Mouse (Mus musculus) hindbrain, postnatal 0 days (tissue): ENCODE data around the gene Angptl4. TPM values are rescaled to one million over a fixed set of nuclear protein-coding genes. Genes with fewer than 3 reads are reported as not detected.
"Not testable (repeated sequence)": the region's sequence is repeated elsewhere in the genome, so short reads cannot be mapped to it uniquely, and the experiment has no call there.

Experiments
- ATAC-seq: fragments of 200-750 bp; cut with Nextera tagmentation; 2 replicates; pipeline ENCODE4 v1.8.0; 2017; ENCODE audit warnings: mild to moderate bottlenecking, moderate TSS enrichment, moderate library complexity
- DNase-seq: peaks from one replicate; pipeline ENCODE4 v3.0.0-alpha.2; 2015; ENCODE audit warnings: low spot score
- H3K27ac ChIP-seq: fragments of 300-500 bp; sonication (generic); 2 replicates; pipeline ENCODE4 v1.5.1; 2014; ENCODE audit warnings: mild to moderate bottlenecking
- H3K27me3 ChIP-seq: fragments of 300-500 bp; sonication (generic); 2 replicates; pipeline ENCODE4 v1.6.1; 2014; ENCODE audit warnings: low read length, mixed read lengths; ENCODE audit not compliant: insufficient read depth
- H3K36me3 ChIP-seq: fragments of 300-500 bp; sonication (generic); 2 replicates; pipeline ENCODE4 v1.6.1; 2014; ENCODE audit warnings: low read length, mixed read lengths; ENCODE audit not compliant: insufficient read depth
- H3K4me1 ChIP-seq: fragments of 300-500 bp; sonication (generic); 2 replicates; pipeline ENCODE4 v1.6.1; 2014; ENCODE audit warnings: antibody characterized with exemption, low read length, mixed read lengths; ENCODE audit not compliant: insufficient read depth
- H3K4me2 ChIP-seq: fragments of 300-500 bp; sonication (generic); 2 replicates; pipeline ENCODE4 v1.6.1; 2014; ENCODE audit warnings: low read depth, mild to moderate bottlenecking, low read length, moderate library complexity, mixed read lengths
- H3K4me3 ChIP-seq: fragments of 300-500 bp; sonication (generic); 2 replicates; pipeline ENCODE4 v1.5.1; 2014; ENCODE audit warnings: low read length
- H3K9ac ChIP-seq: fragments of 300-500 bp; sonication (generic); replicated peaks from 2 replicates; pipeline ENCODE4 v1.6.1; 2014; ENCODE audit warnings: mild to moderate bottlenecking, low read length, moderate library complexity, mixed read lengths
- H3K9me3 ChIP-seq: fragments of 300-500 bp; sonication (generic); 2 replicates; pipeline ENCODE4 v1.6.1; 2016; ENCODE audit warnings: low read length, mixed read lengths
- CTCF ChIP-seq: IDR thresholded peaks from 2 replicates; pipeline ENCODE4 v1.5.1; 2016; ENCODE audit warnings: antibody characterized with exemption, control low read depth, low read depth
- WGBS: fragments of 180-500 bp; shearing (Covaris S2); extraction: QIAGEN DNeasy Blood & Tissue Kit; methylation state at CpG from one replicate; pipeline ENCODE4 v1.1.7; 2014; 5-methylcytosine and 5-hydroxymethylcytosine counted together
- polyA plus RNA-seq: library from polyadenylated mRNA; unstranded; fragments of >200 nt; fragmentation: Nextera tagmentation; extraction: Ambion mirVana; gene quantifications from 2 replicates; pipeline ENCODE4 v1.2.1, GENCODE M21; 2015
- total RNA-seq: library from RNA; depleted of rRNA; stranded (reverse); fragments of >200 nt; gene quantifications from 2 replicates; pipeline ENCODE4 v1.2.3, GENCODE M21; 2014

The Angptl4 gene
- total and polyA plus RNA-seq, 2 experiments from 2014 or later, result 24.7 to 31.9 TPM

- no peak for ATAC-seq
- Histone ChIP-seq H3K27me3 (no peaks in the 10 kb centered on the region), H3K4me2 (no peak overlapping the region), H3K36me3 (peaks cover 21% of the 10 kb centered on the region), H3K4me1 (peaks cover 24% of the 10 kb centered on the region), H3K9me3 (no peaks in the 10 kb centered on the region), H3K27ac (no peak overlapping the region), H3K9ac (no peak overlapping the region), H3K4me3 (no peak overlapping the region)
- TF ChIP-seq CTCF, result no peak
- no peak for DNase-seq
- WGBS, result 98% methylated on average over 2 of the region's 2 CpGs
These were observed 29.3 kb downstream of the Angptl4 start for GRCm38 (mm10) chr17:33752297-33752696.

- ATAC-seq (no peak), DNase-seq (no peak)
- Histone ChIP-seq H3K27me3 (no peaks in the 10 kb centered on the region), H3K9me3 (no peaks in the 10 kb centered on the region), H3K4me2 (no peak overlapping the region), H3K4me1 (peaks cover 13% of the 10 kb centered on the region), H3K36me3 (peaks cover 21% of the 10 kb centered on the region), H3K4me3 (no peak overlapping the region), H3K9ac (no peak overlapping the region), H3K27ac (no peak overlapping the region)
- TF ChIP-seq CTCF, result no peak
These were observed 30.4 kb downstream of the Angptl4 start for GRCm38 (mm10) chr17:33751181-33751580.

DNA sequence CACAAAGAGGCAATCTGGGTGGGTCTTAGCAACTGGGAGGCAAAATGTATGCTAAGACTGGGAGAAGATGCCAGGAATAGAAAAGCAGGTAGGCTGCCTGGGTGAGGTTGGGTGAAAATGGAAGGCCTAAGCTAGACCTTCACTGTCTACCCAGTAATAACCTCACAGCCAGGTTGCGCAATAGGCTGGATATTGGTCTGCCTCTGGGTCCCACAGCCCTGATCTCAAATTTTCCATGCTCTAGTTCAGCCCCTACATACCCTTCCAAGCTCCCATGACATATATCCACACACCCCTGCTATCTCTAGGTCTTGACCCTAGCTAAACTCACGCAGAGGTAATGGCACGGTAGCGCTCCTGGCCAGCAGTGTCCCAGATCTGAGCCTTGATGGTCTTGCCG, 32.2 kb downstream of the Angptl4 start:
- Histone ChIP-seq H3K9ac (no peak overlapping the region), H3K4me2 (no peak overlapping the region), H3K9me3 (no peaks in the 10 kb centered on the region), H3K27ac (no peak overlapping the region), H3K27me3 (no peaks in the 10 kb centered on the region), H3K4me3 (no peak overlapping the region), H3K36me3 (peaks cover 21% of the 10 kb centered on the region), H3K4me1 (0 out of 2 replicates have a peak, but pooled peaks cover 4% of the 10 kb centered on the region)
- no peak for DNase-seq
- WGBS, result 97% methylated on average over 5 of the region's 5 CpGs
- ATAC-seq, result no peak
- TF ChIP-seq CTCF, result no peak

DNA sequence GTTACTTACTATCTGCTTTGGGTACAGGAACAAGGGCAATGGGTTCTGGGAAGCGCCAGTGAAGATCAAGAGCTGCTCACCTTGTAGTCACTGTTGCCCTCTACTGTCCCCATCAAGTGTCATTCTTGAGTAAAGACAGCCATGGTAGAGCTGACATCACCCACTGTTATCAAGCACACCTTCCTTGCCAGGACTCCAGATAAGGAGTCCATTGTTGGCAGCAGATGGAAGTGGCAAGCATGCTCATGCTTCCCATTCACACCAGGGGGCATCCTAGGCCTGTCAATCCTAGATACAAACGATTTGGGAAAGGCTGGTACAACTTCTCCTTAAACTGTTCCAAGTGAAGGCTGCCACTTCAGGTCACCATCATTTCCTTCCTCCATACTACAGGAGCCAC, 35.6 kb downstream of the Angptl4 start:
- Histone ChIP-seq H3K9me3 (no peaks in the 10 kb centered on the region), H3K9ac (no peak overlapping the region), H3K4me3 (no peak overlapping the region), H3K4me1 (no peaks in the 10 kb centered on the region), H3K27me3 (no peaks in the 10 kb centered on the region), H3K36me3 (peaks cover 17% of the 10 kb centered on the region), H3K27ac (no peak overlapping the region), H3K4me2 (no peak overlapping the region)
- DNase-seq (peak; percentile 67), ATAC-seq (peak; percentile 72)
- TF ChIP-seq CTCF, result peak; percentile 65
- WGBS, result 56% methylated on average over 2 of the region's 2 CpGs

DNA sequence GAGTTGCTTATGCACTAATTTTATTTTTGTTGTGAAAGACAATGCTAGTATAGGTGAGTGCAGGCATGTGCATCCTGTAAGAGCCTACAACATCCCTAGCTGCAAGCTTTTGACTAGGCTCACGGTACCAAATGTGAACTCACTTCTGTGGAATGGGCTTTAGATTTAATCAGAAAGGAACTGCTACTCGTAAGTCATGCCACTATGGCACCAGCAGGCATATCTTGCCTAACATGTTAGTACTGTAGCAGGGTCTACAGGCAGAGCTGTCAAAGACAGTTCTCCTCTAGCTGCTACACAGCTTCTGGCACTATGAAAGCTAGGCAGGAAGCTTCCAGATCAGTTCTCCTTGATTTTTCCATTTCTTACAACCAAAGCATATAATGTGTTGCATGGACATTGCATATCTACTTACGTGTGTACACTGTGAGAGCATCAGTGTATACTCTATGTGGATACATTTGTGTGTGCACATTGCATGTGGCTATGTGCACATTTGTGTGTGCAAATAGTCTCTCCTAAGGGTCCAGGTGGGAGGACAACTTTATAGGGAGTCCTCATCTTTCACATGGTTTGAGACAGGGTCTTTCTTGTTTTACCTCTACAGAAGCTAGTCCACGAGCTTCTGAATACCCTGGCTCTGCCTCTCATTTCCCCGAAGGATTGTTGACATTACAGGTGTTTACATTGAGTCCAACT, 36.8 kb downstream of the Angptl4 start:
- no peak overlapping the region for H3K9ac ChIP-seq
- WGBS, result 90% methylated on average over 5 of the region's 5 CpGs
- no peaks in the 10 kb centered on the region for H3K4me1 ChIP-seq
- peaks cover 16% of the 10 kb centered on the region for H3K36me3 ChIP-seq
- ATAC-seq (no peak), DNase-seq (no peak)
- no peak overlapping the region for H3K4me3 ChIP-seq
- TF ChIP-seq CTCF, result no peak
- H3K27ac ChIP-seq, result no peak overlapping the region
- no peak overlapping the region for H3K4me2 ChIP-seq
- no peaks in the 10 kb centered on the region for H3K9me3 ChIP-seq
- H3K27me3 ChIP-seq, result no peaks in the 10 kb centered on the region

DNA sequence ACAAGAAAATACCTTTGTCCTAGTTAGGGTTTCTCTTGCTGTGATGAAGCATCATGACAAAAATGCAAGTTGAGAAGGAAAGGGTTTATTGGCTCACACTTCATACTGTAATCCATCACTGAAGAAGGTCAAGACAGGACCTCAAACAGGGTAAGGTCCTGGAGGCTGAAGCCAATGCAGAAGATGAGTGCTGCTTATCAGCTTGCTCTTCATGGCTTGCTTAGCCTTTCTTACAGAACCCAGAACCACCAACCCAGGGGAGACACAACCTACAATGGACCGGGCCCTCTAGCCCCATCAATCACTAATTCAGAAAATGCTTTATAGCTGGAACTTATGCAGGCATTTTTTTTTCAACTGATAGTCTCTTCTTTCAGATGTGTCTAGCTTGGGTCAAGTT, 39.2 kb downstream of the Angptl4 start:
- 83% methylated on average over 1 of the region's 1 CpGs for WGBS
- Histone ChIP-seq H3K4me3 (no peak overlapping the region), H3K4me1 (no peaks in the 10 kb centered on the region), H3K27me3 (no peaks in the 10 kb centered on the region), H3K4me2 (no peak overlapping the region), H3K27ac (no peak overlapping the region), H3K36me3 (no peaks in the 10 kb centered on the region; the same call in 1 of the 2 replicates), H3K9ac (no peak overlapping the region), H3K9me3 (no peaks in the 10 kb centered on the region)
- DNase-seq, result no peak
- no peak for ATAC-seq
- no peak for TF ChIP-seq CTCF

- not testable (repeated sequence) for DNase-seq, H3K4me2 ChIP-seq, H3K4me1 ChIP-seq, H3K27ac ChIP-seq, H3K9ac ChIP-seq, H3K36me3 ChIP-seq, H3K4me3 ChIP-seq, H3K27me3 ChIP-seq, ATAC-seq, H3K9me3 ChIP-seq
- 89% methylated on average over 10 of the region's 10 CpGs for WGBS
These were observed 48.1 kb downstream of the Angptl4 start for GRCm38 (mm10) chr17:33733526-33733925.

GRCm38 (mm10) chr17:33732556-33733083, 49.0 kb downstream of the Angptl4 start:
- DNase-seq, H3K9ac ChIP-seq, ATAC-seq, H3K27me3 ChIP-seq, H3K4me2 ChIP-seq, H3K36me3 ChIP-seq, H3K4me1 ChIP-seq, H3K27ac ChIP-seq, H3K4me3 ChIP-seq, H3K9me3 ChIP-seq: not testable (repeated sequence)
- WGBS, result 61% methylated on average over 9 of the region's 9 CpGs
